Mouse (Mus musculus) embryonic fibroblast, embryonic 13.5 days (primary cell): Measurements from ENCODE around the gene Aim2. TPM values are rescaled to one million over a fixed set of nuclear protein-coding genes. Genes with fewer than 3 reads are reported as not detected.
"Not testable (repeated sequence)": the region's sequence is repeated elsewhere in the genome, so short reads cannot be mapped to it uniquely, and the experiment has no call there.

Experiments
- H3K27ac ChIP-seq: 2 replicates; pipeline ENCODE4 v1.5.1; 2012; ENCODE audit warnings: low read length, control low read depth, inconsistent platforms; ENCODE audit not compliant: insufficient read depth
- H3K4me1 ChIP-seq: 2 replicates; pipeline ENCODE4 v1.6.1; 2011; ENCODE audit warnings: low read length; ENCODE audit not compliant: control insufficient read depth, insufficient read depth
- H3K4me3 ChIP-seq: 2 replicates; pipeline ENCODE4 v1.5.1; 2011; ENCODE audit warnings: mild to moderate bottlenecking, control low read depth, low read length; ENCODE audit not compliant: insufficient read depth
- CTCF ChIP-seq: IDR thresholded peaks from 2 replicates; pipeline ENCODE4 v1.5.1; 2011; ENCODE audit warnings: mild to moderate bottlenecking, control low read depth, low read length, moderate library complexity, borderline replicate concordance; ENCODE audit not compliant: insufficient read depth
- POLR2A ChIP-seq: IDR thresholded peaks from 2 replicates; pipeline ENCODE4 v1.6.1; 2011; ENCODE audit warnings: low read depth, mild to moderate bottlenecking, control low read depth, low read length, moderate library complexity
- polyA plus RNA-seq: library from polyadenylated mRNA; stranded (reverse); fragments of >200 nt; gene quantifications from 2 replicates; pipeline ENCODE4 v1.2.4, GENCODE M21; 2011; ENCODE audit warnings: low read depth; ENCODE audit not compliant: missing spikeins, insufficient read length

The Aim2 gene
- polyA plus RNA-seq, 1 experiment = not detected

- no peak overlapping the region for H3K27ac ChIP-seq
- TF ChIP-seq POLR2A (no peak), CTCF (no peak)
- H3K4me3 ChIP-seq = no peak overlapping the region
- no peaks in the 10 kb centered on the region for H3K4me1 ChIP-seq
Observed at GRCm38 (mm10) chr1:173447067-173447466, 96.4 kb downstream of the Aim2 start.

DNA sequence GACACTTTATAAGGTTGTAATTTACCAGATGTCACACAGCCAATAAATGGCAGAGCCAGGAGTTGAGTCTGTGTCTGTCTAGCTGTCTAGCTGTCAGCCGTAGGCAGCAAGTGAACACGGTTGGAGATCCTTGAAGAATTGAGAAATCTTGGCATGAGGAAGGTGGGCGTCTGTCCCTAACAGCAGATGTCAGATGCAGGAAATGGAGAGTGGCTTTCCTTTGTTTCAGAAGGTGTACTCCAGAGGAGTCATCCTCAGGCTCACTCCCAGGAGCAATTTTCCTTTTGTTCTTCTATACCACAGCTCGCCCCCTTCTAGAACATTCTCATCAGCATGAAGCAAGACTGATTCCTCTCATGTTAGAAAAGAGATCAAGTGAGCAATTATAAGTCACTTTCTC, 99.9 kb downstream of the Aim2 start:
- Histone ChIP-seq H3K4me1 (no peaks in the 10 kb centered on the region), H3K27ac (no peak overlapping the region)
- TF ChIP-seq POLR2A (no peak), CTCF (no peak)

GRCm38 (mm10) chr1:173451665-173452064, 101.0 kb downstream of the Aim2 start:
- no peak overlapping the region for H3K27ac ChIP-seq
- no peaks in the 10 kb centered on the region for H3K4me1 ChIP-seq
- no peak overlapping the region for H3K4me3 ChIP-seq
- no peak for TF ChIP-seq CTCF
- TF ChIP-seq POLR2A = no peak

More for the DNA sequence above, 99.9 kb downstream of the Aim2 start:
- no peak overlapping the region for H3K4me3 ChIP-seq

- Histone ChIP-seq H3K27ac (no peak overlapping the region), H3K4me1 (no peaks in the 10 kb centered on the region), H3K4me3 (no peak overlapping the region)
- TF ChIP-seq CTCF (no peak), POLR2A (no peak)
Observed at GRCm38 (mm10) chr1:173456139-173456754, 105.6 kb downstream of the Aim2 start.

DNA sequence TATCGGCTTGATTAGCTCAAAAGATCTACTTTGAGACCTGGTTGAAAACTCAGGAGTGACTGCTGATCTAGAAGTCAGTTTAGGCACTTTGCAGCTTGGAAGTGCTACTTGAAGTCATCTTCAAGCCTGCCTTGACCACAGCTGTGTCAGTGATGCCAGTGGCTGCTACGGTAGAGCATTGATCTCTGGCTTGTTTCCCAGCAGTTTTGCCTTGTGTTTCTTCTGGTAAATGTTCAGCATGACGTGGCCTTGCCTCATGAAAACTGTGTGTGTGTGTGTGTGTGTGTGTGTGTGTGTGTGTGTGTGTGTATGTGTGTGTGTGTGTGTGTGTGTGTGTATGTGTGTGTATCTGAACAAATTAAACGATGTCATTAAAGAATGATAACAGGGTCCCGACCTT, 106.1 kb downstream of the Aim2 start:
- no peak overlapping the region for H3K4me3 ChIP-seq
- no peak for TF ChIP-seq CTCF
- no peaks in the 10 kb centered on the region for H3K4me1 ChIP-seq
- no peak overlapping the region for H3K27ac ChIP-seq

DNA sequence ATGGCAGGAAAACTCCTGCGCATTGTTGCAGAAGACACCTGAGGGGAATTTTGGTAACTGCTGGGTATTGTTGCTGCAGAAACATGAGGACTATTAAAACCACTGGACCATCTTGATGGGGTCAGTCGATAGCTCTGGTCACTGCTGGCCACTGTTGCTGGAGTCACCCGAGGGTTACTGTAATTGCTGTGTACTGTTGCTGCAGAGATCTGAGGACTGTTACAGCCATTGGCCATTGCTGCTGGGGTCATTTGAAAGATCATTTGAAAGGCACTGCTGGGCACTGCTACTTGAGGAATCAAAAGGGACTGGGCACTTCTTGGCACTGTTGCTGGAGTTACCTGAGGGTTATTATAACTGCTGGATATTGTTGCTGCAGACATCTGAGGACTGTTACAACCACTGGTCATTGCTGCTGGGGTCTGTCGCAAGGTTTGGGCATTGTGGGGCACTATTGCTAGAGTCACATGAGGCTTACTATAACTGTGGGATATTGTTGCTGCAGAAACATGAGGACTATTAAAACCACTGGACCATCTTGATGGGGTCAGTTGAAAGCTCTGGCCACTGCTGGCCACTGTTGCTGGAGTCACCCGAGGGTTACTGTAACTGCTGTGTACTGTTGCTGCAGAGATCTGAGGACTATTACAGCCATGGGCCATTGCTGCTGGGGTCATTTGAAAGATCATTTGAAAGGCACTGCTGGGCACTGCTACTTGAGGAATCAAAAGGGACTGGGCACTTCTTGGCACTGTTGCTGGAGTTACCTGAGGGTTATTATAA, 129.9 kb downstream of the Aim2 start:
- H3K27ac ChIP-seq, H3K4me3 ChIP-seq, H3K4me1 ChIP-seq: not testable (repeated sequence)

DNA sequence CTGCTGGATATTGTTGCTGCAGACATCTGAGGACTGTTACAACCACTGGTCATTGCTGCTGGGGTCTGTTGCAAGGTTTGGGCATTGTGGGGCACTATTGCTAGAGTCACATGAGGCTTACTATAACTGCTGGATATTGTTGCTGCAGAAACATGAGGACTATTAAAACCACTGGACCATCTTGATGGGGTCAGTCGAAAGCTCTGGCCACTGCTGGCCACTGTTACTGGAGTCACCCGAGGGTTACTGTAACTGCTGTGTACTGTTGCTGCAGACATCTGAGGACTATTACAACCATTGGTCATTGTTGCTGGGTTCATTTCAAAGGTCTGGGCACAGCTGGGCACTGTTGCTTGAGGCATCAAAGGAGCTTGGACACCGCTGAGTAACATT, 130.5 kb downstream of the Aim2 start:
- not testable (repeated sequence) for H3K4me1 ChIP-seq, H3K27ac ChIP-seq

DNA sequence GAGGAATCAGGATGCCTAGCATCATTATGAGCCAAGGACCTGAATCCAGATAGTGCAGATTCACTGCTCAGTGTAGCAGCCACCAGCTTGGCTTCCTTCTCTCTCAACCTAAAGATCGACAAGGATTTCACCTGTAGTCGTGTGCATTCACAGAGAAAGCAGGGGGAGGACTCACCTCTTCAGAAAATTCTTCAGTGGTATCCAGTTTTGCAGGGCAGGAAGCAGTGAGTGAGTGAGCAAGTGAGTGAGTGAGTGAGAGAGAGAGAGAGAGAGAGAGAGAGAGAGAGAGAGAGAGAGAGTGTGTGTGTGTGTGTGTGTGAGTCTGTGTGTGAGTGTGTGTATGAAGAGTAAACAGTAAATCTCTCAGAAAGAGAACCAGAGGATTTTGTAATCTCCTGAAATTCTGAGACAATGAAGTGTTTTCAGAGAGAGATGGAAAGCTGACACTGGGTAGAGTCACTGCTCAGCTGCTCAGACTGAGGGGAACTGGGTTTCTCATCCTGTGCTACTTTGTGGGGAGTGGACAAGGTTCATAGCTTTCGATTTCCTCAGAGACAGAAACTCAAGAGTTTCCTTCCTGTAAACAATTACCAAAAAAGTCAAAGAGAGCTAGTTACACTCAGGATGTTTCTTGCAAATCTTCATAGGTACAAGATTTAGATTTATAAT, 140.3 kb downstream of the Aim2 start, which contains the start of gene Ifi206:
Ifi206 (minus strand) TSS at position 230 of the 669 bp plus-strand sequence.
- not testable (repeated sequence) for H3K4me1 ChIP-seq, H3K4me3 ChIP-seq, H3K27ac ChIP-seq

More for the DNA sequence above, 130.5 kb downstream of the Aim2 start:
- not testable (repeated sequence) for H3K4me3 ChIP-seq

DNA sequence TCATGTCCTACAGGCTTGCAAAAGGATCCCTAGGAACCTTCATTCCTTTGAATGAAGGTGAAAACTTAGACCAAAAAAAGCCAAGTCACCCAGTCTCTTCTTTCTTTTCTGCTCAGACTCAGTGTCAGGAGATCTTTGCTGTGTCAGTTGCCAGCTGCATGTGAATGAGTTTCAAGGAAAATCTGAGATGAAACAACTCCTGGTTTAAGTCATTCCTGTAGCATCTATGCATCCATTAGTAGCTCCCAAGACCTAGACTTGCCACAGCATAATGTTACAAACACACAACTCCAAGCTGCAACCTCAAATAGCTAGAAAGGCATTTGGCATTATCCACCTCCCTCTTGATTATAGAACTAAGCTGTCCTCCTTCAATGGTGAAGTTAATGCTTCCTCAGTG, 140.8 kb downstream of the Aim2 start:
- H3K4me3 ChIP-seq, H3K27ac ChIP-seq, H3K4me1 ChIP-seq: not testable (repeated sequence)

GRCm38 (mm10) chr1:173510595-173510994, 159.9 kb downstream of the Aim2 start:
- H3K27ac ChIP-seq, H3K4me3 ChIP-seq, H3K4me1 ChIP-seq: not testable (repeated sequence)

Other genes starting within 250 kb of the Aim2 start
- gene Olfr1408, start 213.5 kb upstream of the Aim2 start, polyA plus RNA-seq = not detected in 2 replicates
- gene Olfr1406, start 160.2 kb upstream of the Aim2 start, polyA plus RNA-seq = not detected in 2 replicates
- gene Olfr218, start 153.1 kb upstream of the Aim2 start, polyA plus RNA-seq = not detected in 2 replicates
- not detected in 2 replicates for gene Olfr1404, start 138.5 kb upstream of the Aim2 start, polyA plus RNA-seq
- not detected in 2 replicates for gene Fcer1a, start 123.7 kb upstream of the Aim2 start, polyA plus RNA-seq
- gene Olfr418, start 84.9 kb upstream of the Aim2 start, polyA plus RNA-seq = not detected in 2 replicates
- not detected in 2 replicates for gene Mptx2, start 73.1 kb upstream of the Aim2 start, polyA plus RNA-seq
- not detected in 2 replicates for gene Ackr1, start 17.1 kb upstream of the Aim2 start, polyA plus RNA-seq
- 0.65 and 2.1 TPM in 2 replicates for gene Cadm3, start 16.8 kb downstream of the Aim2 start, polyA plus RNA-seq
- not detected in 2 replicates for gene Ifi206, start 140.2 kb downstream of the Aim2 start, polyA plus RNA-seq
- not detected in 2 replicates for gene Ifi214, start 185.1 kb downstream of the Aim2 start, polyA plus RNA-seq
- gene Ifi213, start 248.4 kb downstream of the Aim2 start, polyA plus RNA-seq = not detected in 2 replicates